Mouse (Mus musculus): ENCODE results near the gene Trip6.
A peak's percentile ranks its signal among the peaks of the same experiment; 100 is the strongest.

- TF ChIP-seq POLR2A (IDR thresholded peaks at IDR 0.05; ENCODE audit: low read depth, low read length) = peak; percentile 63
- no peak for TF ChIP-seq CTCF (IDR thresholded peaks at IDR 0.05; ENCODE audit: borderline replicate concordance, insufficient read depth, low read length)
Measured at GRCm38 (mm10) chr5:137338256-137338655, 24.1 kb upstream of the Trip6 start.
